Mouse (Mus musculus): ENCODE data around the gene Tesc.

DNA sequence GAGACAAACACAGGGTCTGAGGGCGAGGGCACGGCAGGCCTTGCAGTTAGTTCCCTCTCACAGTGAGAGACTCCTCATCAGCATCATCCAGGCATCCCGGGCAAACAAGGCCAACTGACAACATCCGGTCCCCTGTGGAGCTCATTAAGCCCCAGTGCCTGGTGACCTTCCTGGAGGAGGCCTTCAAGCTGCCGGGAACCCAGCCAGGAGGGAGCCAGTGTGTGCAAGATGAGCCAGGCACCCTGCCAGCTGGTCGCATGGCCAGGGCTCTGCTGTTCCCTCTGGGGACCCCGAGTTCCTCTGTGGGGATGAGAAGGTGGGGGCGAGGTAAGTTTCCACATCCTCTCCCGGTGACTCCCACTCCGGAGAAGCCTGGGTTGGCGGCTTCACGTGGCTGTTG lies 12.5 kb upstream of the Tesc start:
- TF ChIP-seq POLR2A (IDR thresholded peaks at IDR 0.05; ENCODE audit: low read depth, low read length) (no peak), CTCF (IDR thresholded peaks at IDR 0.05; ENCODE audit: extremely low read depth, insufficient read depth, insufficient read length, insufficient replicate concordance) (no peak)

Measured in spleen, adult 2 months (tissue).